Mouse (Mus musculus): ENCODE measurements around the gene Agl. TPM values are rescaled to one million over a fixed set of nuclear protein-coding genes. Genes with fewer than 3 reads are reported as not detected.
A peak's percentile ranks its signal among the peaks of the same experiment; 100 is the strongest.
"Not testable (repeated sequence)": the region's sequence is repeated elsewhere in the genome, so short reads cannot be mapped to it uniquely, and the experiment has no call there.

The Agl gene
- polyA plus RNA-seq, 1 experiment: 16.7 TPM

DNA sequence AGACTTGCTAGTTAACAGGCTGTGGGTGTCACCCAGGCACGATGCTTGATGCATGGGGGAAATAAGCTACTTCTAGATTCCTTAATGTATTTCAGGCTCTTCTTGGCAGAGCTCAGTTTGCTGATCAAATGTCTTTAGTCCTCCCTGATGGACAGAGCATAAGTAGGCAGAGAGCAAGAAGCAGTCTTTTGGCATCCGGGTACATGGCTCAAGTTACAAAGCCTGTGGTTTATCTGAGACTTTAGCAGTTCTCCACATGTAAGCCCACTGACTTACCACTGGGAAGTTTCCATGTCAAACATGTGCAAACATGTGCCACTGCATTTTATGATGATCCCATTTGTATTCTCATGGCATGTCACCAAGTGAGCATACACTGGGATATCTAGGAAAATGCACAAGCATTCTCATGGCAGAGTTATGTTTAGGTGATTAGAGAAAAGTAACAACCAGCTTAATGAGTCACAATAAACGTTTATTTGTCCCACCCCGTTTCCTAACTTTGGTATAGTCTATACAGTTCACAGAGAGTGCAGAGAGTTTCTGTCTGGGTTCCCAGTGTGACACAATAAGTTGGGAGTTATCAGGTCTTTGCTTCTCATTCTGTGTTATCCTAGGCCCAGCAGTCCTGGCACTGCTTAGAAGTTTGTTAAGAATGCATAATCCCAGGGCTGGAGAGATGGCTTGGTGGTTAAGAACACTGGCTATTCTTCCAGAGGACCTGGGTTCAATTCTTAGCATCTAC, 18.7 kb upstream of the Agl start:
- Histone ChIP-seq H3K4me3 (ENCODE audit: insufficient read depth, low read length) (no peak overlapping the region), H3K4me1 (ENCODE audit: control insufficient read depth, insufficient read depth, low read length) (no peaks in the 10 kb centered on the region), H3K27ac (ENCODE audit: insufficient read depth, low read length) (no peak overlapping the region)
- TF ChIP-seq CTCF (IDR thresholded peaks at IDR 0.05; ENCODE audit: extremely low read depth, insufficient read depth, low read length): no peak
- no peak for TF ChIP-seq POLR2A (IDR thresholded peaks at IDR 0.05; ENCODE audit: extremely low read depth, insufficient read depth, low read length)

DNA sequence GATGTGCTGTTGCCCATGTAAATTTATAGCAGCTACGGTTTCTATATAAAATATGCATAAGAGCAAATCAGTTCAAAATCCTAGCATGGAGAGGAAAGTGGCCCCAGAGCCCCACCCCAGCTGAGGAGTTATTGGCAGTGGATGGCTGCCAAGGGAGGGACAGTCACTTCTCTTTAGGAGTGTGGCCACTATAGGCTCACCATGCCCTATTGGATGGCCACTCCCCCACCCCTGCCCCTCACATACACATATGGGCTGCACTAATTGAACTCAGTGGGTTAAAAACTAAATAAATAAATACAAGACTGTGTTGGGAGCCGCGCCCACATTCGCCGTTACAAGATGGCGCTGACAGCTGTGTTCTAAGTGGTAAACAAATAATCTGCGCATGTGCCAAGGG, 9.3 kb upstream of the Agl start:
- no peak overlapping the region for H3K27ac ChIP-seq (ENCODE audit: insufficient read depth, low read length)
- H3K4me3 ChIP-seq (ENCODE audit: insufficient read depth, low read length): no peak overlapping the region
- TF ChIP-seq CTCF (IDR thresholded peaks at IDR 0.05; ENCODE audit: extremely low read depth, insufficient read depth, low read length) (no peak), POLR2A (IDR thresholded peaks at IDR 0.05; ENCODE audit: extremely low read depth, insufficient read depth, low read length) (no peak)
- H3K4me1 ChIP-seq (ENCODE audit: control insufficient read depth, insufficient read depth, low read length): no peaks in the 10 kb centered on the region

DNA sequence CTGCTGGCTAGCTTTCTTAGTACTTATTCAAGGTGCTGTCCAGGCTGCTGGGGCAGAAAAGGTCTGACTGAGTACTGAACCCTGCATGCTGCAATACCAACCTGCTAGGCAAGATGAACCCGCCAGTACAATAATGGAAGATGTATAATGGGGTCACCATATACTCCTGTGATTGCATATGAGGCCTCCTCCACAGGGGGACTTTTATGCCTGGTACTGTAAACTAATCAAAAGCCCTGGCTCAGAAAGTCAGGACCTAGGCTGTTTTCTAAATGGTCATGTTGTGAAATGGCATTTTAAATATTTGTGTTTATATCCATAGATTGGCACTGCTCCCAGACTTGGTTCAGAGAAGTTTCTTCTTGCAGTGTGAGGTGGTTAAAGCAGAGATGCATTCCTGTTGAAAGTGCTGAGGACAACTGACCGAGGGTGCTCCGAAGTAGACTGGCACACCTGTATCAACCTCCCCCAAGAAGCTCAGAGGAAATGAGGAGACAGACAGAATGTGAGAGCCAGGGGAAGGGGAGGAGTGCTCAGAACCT, 8.8 kb upstream of the Agl start:
- Histone ChIP-seq H3K4me3 (ENCODE audit: insufficient read depth, low read length) (no peak overlapping the region), H3K4me1 (ENCODE audit: control insufficient read depth, insufficient read depth, low read length) (no peaks in the 10 kb centered on the region), H3K27ac (ENCODE audit: insufficient read depth, low read length) (no peak overlapping the region)
- TF ChIP-seq POLR2A (IDR thresholded peaks at IDR 0.05; ENCODE audit: extremely low read depth, insufficient read depth, low read length) (no peak), CTCF (IDR thresholded peaks at IDR 0.05; ENCODE audit: extremely low read depth, insufficient read depth, low read length) (no peak)

DNA sequence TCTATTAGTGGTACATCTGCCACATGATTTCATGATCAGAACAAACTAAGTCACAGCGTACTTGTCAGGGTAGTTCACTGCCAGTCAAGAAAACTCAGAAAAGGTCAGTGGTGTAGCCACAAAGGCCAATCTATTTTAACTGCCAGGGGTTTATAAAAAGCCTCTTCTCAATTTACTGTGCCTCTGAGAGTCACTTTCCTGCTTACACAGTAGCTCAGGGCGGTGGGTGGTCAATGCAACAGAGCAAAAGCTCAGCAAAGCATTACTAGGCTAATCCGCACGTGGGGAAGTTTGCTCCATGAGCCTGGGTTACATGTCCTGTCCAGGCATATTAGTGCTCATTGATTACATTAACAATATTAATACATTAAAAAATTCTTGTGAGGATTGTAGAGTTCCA, 8.0 kb upstream of the Agl start:
- TF ChIP-seq CTCF (IDR thresholded peaks at IDR 0.05; ENCODE audit: extremely low read depth, insufficient read depth, low read length): no peak
- no peak for TF ChIP-seq POLR2A (IDR thresholded peaks at IDR 0.05; ENCODE audit: extremely low read depth, insufficient read depth, low read length)
- Histone ChIP-seq H3K4me1 (ENCODE audit: control insufficient read depth, insufficient read depth, low read length) (no peaks in the 10 kb centered on the region), H3K27ac (ENCODE audit: insufficient read depth, low read length) (no peak overlapping the region), H3K4me3 (ENCODE audit: insufficient read depth, low read length) (no peak overlapping the region)

DNA sequence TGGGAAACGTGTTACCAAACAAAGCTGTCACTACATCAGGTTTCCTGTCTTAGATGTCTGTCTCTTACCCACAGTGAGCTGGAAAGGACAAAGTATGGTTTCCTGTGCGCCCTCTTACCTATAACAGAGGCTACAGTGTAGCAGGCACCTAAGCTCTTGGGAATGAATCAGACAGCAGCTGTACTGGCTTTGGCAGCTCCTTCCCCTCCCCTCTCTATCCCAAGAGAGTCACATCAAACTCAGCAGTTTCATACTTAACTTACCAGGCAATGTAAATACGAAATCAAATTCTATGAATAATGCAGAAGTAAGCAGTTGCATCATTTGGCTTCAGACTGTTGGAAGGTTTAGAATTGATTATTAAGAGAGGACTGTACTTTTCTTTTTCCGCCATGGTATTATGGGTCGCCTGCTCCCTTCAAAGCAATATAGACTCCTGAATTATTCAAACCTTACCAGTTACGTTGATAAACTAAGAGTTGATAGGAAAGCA, 7.4 kb upstream of the Agl start:
- H3K4me3 ChIP-seq (ENCODE audit: insufficient read depth, low read length): no peak overlapping the region
- H3K27ac ChIP-seq (ENCODE audit: insufficient read depth, low read length): no peak overlapping the region
- TF ChIP-seq CTCF (IDR thresholded peaks at IDR 0.05; ENCODE audit: extremely low read depth, insufficient read depth, low read length): no peak
- TF ChIP-seq POLR2A (IDR thresholded peaks at IDR 0.05; ENCODE audit: extremely low read depth, insufficient read depth, low read length): no peak
- no peaks in the 10 kb centered on the region for H3K4me1 ChIP-seq (ENCODE audit: control insufficient read depth, insufficient read depth, low read length)

DNA sequence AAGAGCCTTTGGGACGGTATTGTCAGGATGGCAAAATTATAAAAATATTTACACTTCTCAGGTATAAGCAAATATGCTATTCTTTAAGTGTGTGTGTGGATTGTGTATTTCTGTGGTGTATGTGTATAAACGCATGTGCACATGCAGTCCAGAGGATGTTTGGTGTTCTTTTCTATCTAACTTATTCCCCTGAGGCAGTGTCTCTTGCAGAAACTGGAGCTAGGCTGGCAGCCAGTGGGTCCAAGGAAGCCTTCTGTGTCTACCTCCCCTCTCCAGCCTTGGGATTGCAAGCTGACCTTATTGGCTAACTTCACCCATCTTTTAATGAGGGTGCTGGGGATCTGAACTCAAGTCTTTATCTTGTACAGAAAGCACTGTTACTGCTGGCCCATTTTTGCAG, 5.0 kb upstream of the Agl start:
- no peaks in the 10 kb centered on the region for H3K4me1 ChIP-seq (ENCODE audit: control insufficient read depth, insufficient read depth, low read length)
- no peak overlapping the region for H3K27ac ChIP-seq (ENCODE audit: insufficient read depth, low read length)
- H3K4me3 ChIP-seq (ENCODE audit: insufficient read depth, low read length): no peak overlapping the region
- TF ChIP-seq CTCF (IDR thresholded peaks at IDR 0.05; ENCODE audit: extremely low read depth, insufficient read depth, low read length): no peak
- no peak for TF ChIP-seq POLR2A (IDR thresholded peaks at IDR 0.05; ENCODE audit: extremely low read depth, insufficient read depth, low read length)

DNA sequence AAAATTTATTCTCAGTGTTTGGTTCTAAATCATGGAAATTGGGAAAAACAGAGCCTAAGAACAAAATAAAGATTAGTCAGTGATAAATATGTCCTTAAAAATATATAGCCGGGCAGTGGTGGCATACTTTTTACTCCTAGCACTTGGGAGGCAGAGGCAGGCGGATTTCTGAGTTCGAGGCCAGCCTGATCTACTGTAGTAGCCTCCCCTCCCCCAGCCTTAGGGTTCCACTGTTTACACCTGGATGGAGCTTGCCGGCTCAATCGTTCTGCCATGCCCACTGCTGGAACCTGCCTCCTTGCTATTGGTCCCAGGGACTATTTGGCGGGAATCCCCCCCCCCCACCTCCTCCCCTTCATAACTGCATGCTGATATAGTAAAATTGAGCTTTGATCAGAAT, 2.4 kb upstream of the Agl start:
- not testable (repeated sequence) for H3K4me1 ChIP-seq (ENCODE audit: control insufficient read depth, insufficient read depth, low read length); H3K4me3 ChIP-seq (ENCODE audit: insufficient read depth, low read length); H3K27ac ChIP-seq (ENCODE audit: insufficient read depth, low read length)

DNA sequence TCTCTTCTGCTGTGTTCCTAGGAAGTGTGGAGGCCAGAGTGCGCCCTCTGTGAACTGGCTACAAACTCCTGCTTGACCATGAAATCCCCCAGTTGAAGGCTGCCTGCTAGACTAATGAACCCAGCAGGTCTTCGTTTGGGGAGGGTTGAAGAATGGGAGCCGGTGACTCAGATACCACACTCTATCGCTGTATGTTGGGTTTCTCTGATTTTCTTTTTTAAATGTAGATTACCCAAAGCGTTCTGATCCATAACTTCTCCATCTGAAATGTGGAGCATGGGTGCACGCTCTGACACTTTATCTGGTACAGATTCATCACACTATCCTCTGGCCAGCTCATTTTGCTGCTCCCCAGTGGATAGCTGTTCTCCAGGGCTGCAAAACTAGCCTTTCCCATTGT, 1.3 kb upstream of the Agl start:
- no peak for TF ChIP-seq CTCF (IDR thresholded peaks at IDR 0.05; ENCODE audit: extremely low read depth, insufficient read depth, low read length)
- no peak for TF ChIP-seq POLR2A (IDR thresholded peaks at IDR 0.05; ENCODE audit: extremely low read depth, insufficient read depth, low read length)
- Histone ChIP-seq H3K4me1 (ENCODE audit: control insufficient read depth, insufficient read depth, low read length) (peaks cover 2% of the 10 kb centered on the region; the same call in 1 of the 2 replicates), H3K4me3 (ENCODE audit: insufficient read depth, low read length) (no peak overlapping the region; the same call in 1 of the 2 replicates), H3K27ac (ENCODE audit: insufficient read depth, low read length) (no peak overlapping the region)

DNA sequence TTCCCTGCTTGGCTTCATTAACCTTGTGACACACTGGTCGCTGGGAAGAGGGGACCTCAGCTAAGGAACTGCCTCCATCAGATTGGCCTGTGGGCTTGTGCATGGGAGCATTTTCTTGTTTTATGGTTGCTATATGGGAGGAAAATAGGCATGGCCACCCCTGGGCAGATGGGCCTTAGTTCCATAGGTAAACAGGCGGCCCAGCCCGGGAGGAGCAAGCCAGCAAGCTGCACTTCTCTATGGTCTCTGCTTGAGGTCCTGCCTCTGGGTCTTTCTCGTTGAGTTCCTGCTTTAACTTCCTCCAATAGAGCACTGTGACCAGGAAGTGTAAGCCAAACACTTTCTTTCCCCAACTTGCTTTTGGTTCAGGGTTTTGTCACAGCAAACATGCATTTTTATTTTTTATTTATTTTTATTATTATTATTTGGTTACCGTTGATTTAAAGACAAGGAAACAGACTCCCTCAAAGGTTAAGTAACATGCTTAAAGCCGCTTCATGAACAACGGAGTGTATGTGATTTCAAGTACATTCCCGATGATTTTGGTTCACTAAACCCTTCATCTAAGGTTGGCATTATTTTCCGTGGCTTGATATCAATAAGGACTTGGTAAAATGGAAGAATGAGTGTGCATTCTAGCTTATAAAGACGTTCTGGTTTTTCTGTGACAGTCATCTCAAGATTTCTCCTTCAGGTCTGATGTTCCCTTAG, 696 bp upstream of the Agl start:
- Histone ChIP-seq H3K27ac (ENCODE audit: insufficient read depth, low read length) (0 out of 2 replicates have a peak overlapping the region, but pooled peaks have one; percentile 1), H3K4me1 (ENCODE audit: control insufficient read depth, insufficient read depth, low read length) (peaks cover 2% of the 10 kb centered on the region; the same call in 1 of the 2 replicates), H3K4me3 (ENCODE audit: insufficient read depth, low read length) (peak overlapping the region; percentile 86)
- TF ChIP-seq CTCF (IDR thresholded peaks at IDR 0.05; ENCODE audit: extremely low read depth, insufficient read depth, low read length) (no peak), POLR2A (IDR thresholded peaks at IDR 0.05; ENCODE audit: extremely low read depth, insufficient read depth, low read length) (no peak)

DNA sequence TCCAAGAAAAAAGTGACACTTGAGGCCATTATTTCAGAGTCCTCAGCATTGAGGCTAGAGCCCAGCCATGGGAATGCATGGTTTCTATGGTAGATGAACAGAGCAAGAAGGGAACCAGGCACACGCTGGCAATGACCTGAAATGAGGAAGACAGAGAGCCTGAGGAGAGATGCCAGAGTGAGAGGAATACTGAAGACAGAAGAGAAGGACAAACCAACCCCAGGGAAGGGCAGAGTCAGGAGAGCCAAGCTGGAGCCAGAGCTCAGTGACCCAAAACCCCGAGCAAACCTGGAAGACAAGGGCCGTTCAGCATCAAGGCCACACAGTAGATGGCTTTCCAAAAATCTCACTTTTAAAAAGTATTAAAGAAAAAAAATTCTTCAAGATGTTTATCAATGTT, 2.1 kb downstream of the Agl start:
- TF ChIP-seq POLR2A (IDR thresholded peaks at IDR 0.05; ENCODE audit: extremely low read depth, insufficient read depth, low read length) (no peak), CTCF (IDR thresholded peaks at IDR 0.05; ENCODE audit: extremely low read depth, insufficient read depth, low read length) (no peak)
- H3K4me1 ChIP-seq (ENCODE audit: control insufficient read depth, insufficient read depth, low read length): peaks cover 2% of the 10 kb centered on the region; the same call in 1 of the 2 replicates
- H3K4me3 ChIP-seq (ENCODE audit: insufficient read depth, low read length): no peak overlapping the region
- H3K27ac ChIP-seq (ENCODE audit: insufficient read depth, low read length): no peak overlapping the region

Measured in cortical plate, adult 2 months (tissue).